Mouse (Mus musculus) spleen, adult 10 weeks (tissue): ENCODE data around the gene Casp2. TPM values are rescaled to one million over a fixed set of nuclear protein-coding genes. Genes with fewer than 3 reads are reported as not detected.

Source experiments
- polyA plus RNA-seq: library from polyadenylated mRNA; stranded (reverse); fragments of 350-450 nt; fragmentation: Illumina TruSeq; extraction: RNeasy Lipid Tissue Mini Kit (QIAGEN cat#74804); gene quantifications from one replicate; pipeline ENCODE4 v1.2.3, GENCODE M21; 2015; ENCODE audit warnings: low replicate concordance; ENCODE audit not compliant: insufficient read depth

Gene Casp2
- 72.5 TPM for polyA plus RNA-seq

GRCm38 (mm10) chr6:42264626-42265312 lies at the start of gene Casp2:
Gene Casp2 (plus strand): TSS chr6:42264985.

GRCm38 (mm10) chr6:42215028-42215427 lies 49.8 kb upstream of the Casp2 start, which contains the start of gene Tas2r144:
Gene Tas2r144 (plus strand): TSS chr6:42215328.

GRCm38 (mm10) chr6:42245711-42246353 lies 19.0 kb upstream of the Casp2 start, which contains the start of gene Gstk1:
Gene Gstk1 (plus strand): TSS chr6:42245935.

GRCm38 (mm10) chr6:42261524-42262170 lies 3.1 kb upstream of the Casp2 start, which contains the start of gene Tmem139:
Gene Tmem139 (plus strand): TSS chr6:42261970.

GRCm38 (mm10) chr6:42286448-42286847 lies 21.7 kb downstream of the Casp2 start, which contains the start of gene Clcn1:
Gene Clcn1 (plus strand): TSS chr6:42286685.

GRCm38 (mm10) chr6:42324482-42325267 lies 59.9 kb downstream of the Casp2 start, which contains the start of gene Fam131b:
Gene Fam131b (minus strand): TSS chr6:42324643.

Other genes with a start within 250 kb of the Casp2 start
- not detected for gene Sva, start 226.6 kb upstream of the Casp2 start, polyA plus RNA-seq
- gene Tas2r139, start 124.0 kb upstream of the Casp2 start, polyA plus RNA-seq: not detected
- gene Tas2r144, start 49.7 kb upstream of the Casp2 start, polyA plus RNA-seq: not detected
- 15.9 TPM for gene Gstk1, start 19.1 kb upstream of the Casp2 start, polyA plus RNA-seq
- gene Tmem139, start 3.0 kb upstream of the Casp2 start, polyA plus RNA-seq: not detected
- 0.88 TPM for gene Clcn1, start 21.7 kb downstream of the Casp2 start, polyA plus RNA-seq
- 0.29 TPM for gene Fam131b, start 59.7 kb downstream of the Casp2 start, polyA plus RNA-seq
- gene Zyx, start 84.6 kb downstream of the Casp2 start, polyA plus RNA-seq: 29.0 TPM
- gene Epha1, start 108.3 kb downstream of the Casp2 start, polyA plus RNA-seq: 0.07 TPM
- gene Tas2r143, start 135.3 kb downstream of the Casp2 start, polyA plus RNA-seq: not detected
- not detected for gene Tas2r135, start 140.4 kb downstream of the Casp2 start, polyA plus RNA-seq
- not detected for gene Tas2r126, start 169.6 kb downstream of the Casp2 start, polyA plus RNA-seq
- not detected for gene Olfr458, start 200.2 kb downstream of the Casp2 start, polyA plus RNA-seq
- gene Olfr457, start 211.3 kb downstream of the Casp2 start, polyA plus RNA-seq: not detected
- not detected for gene Olfr456, start 222.2 kb downstream of the Casp2 start, polyA plus RNA-seq